ENCODE assay signal across 9 mouse cellular contexts in genomic region chr7:141277701-141278678, GRCm38 (mm10). TPM values are rescaled to one million over a fixed set of nuclear protein-coding genes. Genes with fewer than 3 reads are reported as not detected.
DNase-seq lines count a peak whose midpoint lies in the region; ATAC-seq and TF ChIP-seq lines count a peak whose summit lies in the region.
"Had no signal": no experiment of that assay in that cellular context is flagged by ENCODE, and none has a peak within 500 bp of the region (broad histone marks: within the 10 kb centered on the region; RNA-seq: fewer than 3 reads in every experiment).

No protein-coding gene starts in this region.

- no peaks in the 10 kb centered on the region for H3K36me3 ChIP-seq in heart, embryonic 13.5 days
- H3K36me3 ChIP-seq in heart, adult 2 months (ENCODE audit: control insufficient read depth, insufficient read depth, low read length) = no peaks in the 10 kb centered on the region
- no peaks in the 10 kb centered on the region for H3K36me3 ChIP-seq in hindbrain, embryonic 15.5 days
- no peaks in the 10 kb centered on the region for H3K36me3 ChIP-seq in midbrain, embryonic 13.5 days
- H3K36me3 ChIP-seq in thymus, adult 2 months (ENCODE audit: control insufficient read depth, insufficient read depth, low read length) = no peaks in the 10 kb centered on the region

- intact Hi-C loops in heart, adult 2 months (cut with DNase I) = no loop called here
- intact Hi-C loops in left cerebral cortex, postnatal 10 days (cut with DNase I) = no loop called here

- no peaks in the 10 kb centered on the region for H3K9me3 ChIP-seq in heart, embryonic 13.5 days
- no peaks in the 10 kb centered on the region for H3K9me3 ChIP-seq in hindbrain, embryonic 15.5 days
- H3K9me3 ChIP-seq in midbrain, embryonic 13.5 days = no peaks in the 10 kb centered on the region

- TF ChIP-seq CTCF in heart, adult 2 months (IDR thresholded peaks at IDR 0.05) = no peak
- no peak for TF ChIP-seq CTCF in thymus, adult 2 months (IDR thresholded peaks at IDR 0.05; ENCODE audit: borderline replicate concordance, control insufficient read depth, extremely low read depth, insufficient read depth, low read length, poor library complexity)

- H3K4me1 ChIP-seq in heart, embryonic 13.5 days = peaks cover 12% of the 10 kb centered on the region
- H3K4me1 ChIP-seq in heart, adult 2 months (ENCODE audit: control insufficient read depth, insufficient read depth, low read length) = no peaks in the 10 kb centered on the region
- peaks cover 10% of the 10 kb centered on the region for H3K4me1 ChIP-seq in hindbrain, embryonic 15.5 days (replicated peaks)
- peaks cover 12% of the 10 kb centered on the region for H3K4me1 ChIP-seq in midbrain, embryonic 13.5 days (replicated peaks)
- H3K4me1 ChIP-seq in thymus, adult 2 months (replicated peaks; ENCODE audit: control insufficient read depth, insufficient read depth, low read length) = peaks cover 6% of the 10 kb centered on the region; the same call in 1 of the 2 replicates

- ATAC-seq in heart, embryonic 13.5 days (ENCODE audit: extremely low read depth, insufficient number of reproducible peaks, low FRiP score, low TSS enrichment) = no peak
- 0 out of 2 replicates have a peak, but pooled peaks have one; percentile 14 for ATAC-seq in hindbrain, embryonic 15.5 days (ENCODE audit: low FRiP score, low read depth)
- ATAC-seq in midbrain, embryonic 13.5 days = no peak
- ATAC-seq: CD4-positive, CD25-positive, alpha-beta regulatory T cell, adult 4 months had no signal

- no peak overlapping the region for H3K27ac ChIP-seq in heart, embryonic 13.5 days (replicated peaks)
- no peak overlapping the region for H3K27ac ChIP-seq in heart, adult 2 months
- H3K27ac ChIP-seq in hindbrain, embryonic 15.5 days (replicated peaks) = no peak overlapping the region
- H3K27ac ChIP-seq in midbrain, embryonic 13.5 days = no peak overlapping the region
- no peak overlapping the region for H3K27ac ChIP-seq in thymus, adult 2 months (ENCODE audit: control insufficient read depth, insufficient read depth, low read length)

- H3K79me2 ChIP-seq in heart, adult 2 months (replicated peaks; ENCODE audit: control insufficient read depth, insufficient read depth, low read length) = no peaks in the 10 kb centered on the region

- 0 out of 2 replicates have a peak overlapping the region, but pooled peaks have one; percentile 73 for H3K9ac ChIP-seq in heart, embryonic 13.5 days
- H3K9ac ChIP-seq in heart, adult 2 months (ENCODE audit: low read depth, low read length) = no peak overlapping the region
- no peak overlapping the region for H3K9ac ChIP-seq in hindbrain, embryonic 15.5 days
- no peak overlapping the region for H3K9ac ChIP-seq in midbrain, embryonic 13.5 days (replicated peaks)

- H3K4me2 ChIP-seq in heart, embryonic 13.5 days = peak overlapping the region; percentile 84
- H3K4me2 ChIP-seq in hindbrain, embryonic 15.5 days = peak overlapping the region; percentile 100
- H3K4me2 ChIP-seq in midbrain, embryonic 13.5 days (replicated peaks) = peak overlapping the region; percentile 88; the same call in 1 of the 2 replicates

- no peak for DNase-seq in heart, adult 2 months
- peak; percentile 34 for DNase-seq in MN1 (ENCODE audit: low spot score)
- no peak for DNase-seq in left cerebral cortex, postnatal 10 days (ENCODE audit: extremely low spot score in 1 of 2, low spot score in 2 of 2)
- no peak for DNase-seq in thymus, adult 2 months
- DNase-seq in lung, adult 18-20 months = no peak

- no peak for TF ChIP-seq EP300 in heart, adult 2 months (IDR thresholded peaks at IDR 0.05; ENCODE audit: insufficient read depth, low read depth, low read length)

- WGBS in heart, embryonic 13.5 days = 66% methylated on average over 11 of the region's 11 CpGs
- 81% methylated on average over 11 of the region's 11 CpGs for WGBS in heart, adult 2 months
- WGBS in hindbrain, embryonic 15.5 days = 86% methylated on average over 11 of the region's 11 CpGs
- 83% methylated on average over 11 of the region's 11 CpGs for WGBS in midbrain, embryonic 13.5 days
- 93% methylated on average over 11 of the region's 11 CpGs for WGBS in thymus, adult 2 months

- H3K4me3 ChIP-seq in heart, embryonic 13.5 days = no peak overlapping the region
- no peak overlapping the region for H3K4me3 ChIP-seq in heart, adult 2 months
- peak overlapping the region; percentile 55; the same call in 1 of the 2 replicates for H3K4me3 ChIP-seq in hindbrain, embryonic 15.5 days
- H3K4me3 ChIP-seq in midbrain, embryonic 13.5 days (replicated peaks) = no peak overlapping the region; the same call in 1 of the 2 replicates
- H3K4me3 ChIP-seq in thymus, adult 2 months (ENCODE audit: control insufficient read depth, insufficient read depth, low read length) = no peak overlapping the region

- TF ChIP-seq POLR2A in heart, adult 2 months (IDR thresholded peaks at IDR 0.05; ENCODE audit: insufficient read depth, low read depth, low read length) = no peak
- no peak for TF ChIP-seq POLR2A in thymus, adult 2 months (IDR thresholded peaks at IDR 0.05; ENCODE audit: control insufficient read depth, extremely low read depth, insufficient read depth, low read length, poor library complexity)

- H3K27me3 ChIP-seq in heart, embryonic 13.5 days (replicated peaks) = peaks cover 35% of the 10 kb centered on the region
- peaks cover 1% of the 10 kb centered on the region; the same call in 1 of the 2 replicates for H3K27me3 ChIP-seq in heart, adult 2 months (ENCODE audit: control insufficient read depth, insufficient read depth, low read length)
- no peaks in the 10 kb centered on the region for H3K27me3 ChIP-seq in hindbrain, embryonic 15.5 days
- peaks cover 19% of the 10 kb centered on the region; the same call in 1 of the 2 replicates for H3K27me3 ChIP-seq in midbrain, embryonic 13.5 days
- peaks cover 4% of the 10 kb centered on the region; the same call in 1 of the 2 replicates for H3K27me3 ChIP-seq in thymus, adult 2 months (ENCODE audit: control insufficient read depth, insufficient read depth, low read length)

RNA-seq across cellular contexts. Expression of gene Sct, which starts 0.9 kb away (rescaled TPM):
- polyA plus RNA-seq in heart, embryonic 13.5 days (2015; fragmentation: Nextera tagmentation; extraction: Ambion mirVana) = 0.88 and 1.5 TPM in 2 replicates
- total RNA-seq in heart, adult 2 months (2021) = not detected
- polyA plus RNA-seq in heart, adult 2 months (2012; rRNA removed) = not detected in 2 replicates
- polyA plus RNA-seq in hindbrain, embryonic 15.5 days (2015; fragmentation: Nextera tagmentation; extraction: Ambion mirVana) = 2.8 and 4.1 TPM in 2 replicates
- polyA plus RNA-seq in midbrain, embryonic 13.5 days (2015; fragmentation: Nextera tagmentation; extraction: Ambion mirVana) = 1.0 TPM in 2 replicates
- total RNA-seq in left cerebral cortex, postnatal 10 days (2021) = not detected
- polyA plus RNA-seq in thymus, adult 2 months (2012; rRNA removed) = 10.3 and 10.6 TPM in 2 replicates
- polyA plus RNA-seq: CD4-positive, CD25-positive, alpha-beta regulatory T cell, adult 4 months had no signal

RNA-seq across cellular contexts. Expression of gene Cdhr5, which starts 1.4 kb away (rescaled TPM):
- not detected in 2 replicates for polyA plus RNA-seq in heart, embryonic 13.5 days (2015; fragmentation: Nextera tagmentation; extraction: Ambion mirVana)
- total RNA-seq in heart, adult 2 months (2021) = not detected
- polyA plus RNA-seq in heart, adult 2 months (2012; rRNA removed) = 0.26 TPM in 1 of 2 replicates, not detected in the other
- polyA plus RNA-seq in hindbrain, embryonic 15.5 days (2015; fragmentation: Nextera tagmentation; extraction: Ambion mirVana) = not detected in 2 replicates
- polyA plus RNA-seq in midbrain, embryonic 13.5 days (2015; fragmentation: Nextera tagmentation; extraction: Ambion mirVana) = not detected in 2 replicates
- total RNA-seq in left cerebral cortex, postnatal 10 days (2021) = not detected
- polyA plus RNA-seq in thymus, adult 2 months (2012; rRNA removed) = 2.2 and 2.7 TPM in 2 replicates
- polyA plus RNA-seq: CD4-positive, CD25-positive, alpha-beta regulatory T cell, adult 4 months had no signal

RNA-seq across cellular contexts. Expression of gene Irf7, which starts 11.7 kb away (rescaled TPM):
- polyA plus RNA-seq in heart, embryonic 13.5 days (2015; fragmentation: Nextera tagmentation; extraction: Ambion mirVana) = 3.4 and 4.2 TPM in 2 replicates
- 1 to 10 TPM; 3.3 to 3.4 TPM for total RNA-seq in heart, adult 2 months (2021)
- 24.6 and 25.2 TPM in 2 replicates for polyA plus RNA-seq in heart, adult 2 months (2012; rRNA removed)
- 1.5 and 6.1 TPM in 2 replicates for polyA plus RNA-seq in hindbrain, embryonic 15.5 days (2015; fragmentation: Nextera tagmentation; extraction: Ambion mirVana)
- 0.98 and 1.4 TPM in 2 replicates for polyA plus RNA-seq in midbrain, embryonic 13.5 days (2015; fragmentation: Nextera tagmentation; extraction: Ambion mirVana)
- under 1 TPM; 0.22 to 0.58 TPM for total RNA-seq in left cerebral cortex, postnatal 10 days (2021)
- polyA plus RNA-seq in thymus, adult 2 months (2012; rRNA removed) = 219 and 278 TPM in 2 replicates

RNA-seq across cellular contexts. Expression of gene Drd4, which starts 13.8 kb away (rescaled TPM):
- polyA plus RNA-seq in heart, embryonic 13.5 days (2015; fragmentation: Nextera tagmentation; extraction: Ambion mirVana) = 0.05 TPM in 1 of 2 replicates, not detected in the other
- not detected for total RNA-seq in heart, adult 2 months (2021)
- 0.04 TPM in 1 of 2 replicates, not detected in the other for polyA plus RNA-seq in heart, adult 2 months (2012; rRNA removed)
- 0.64 and 0.90 TPM in 2 replicates for polyA plus RNA-seq in hindbrain, embryonic 15.5 days (2015; fragmentation: Nextera tagmentation; extraction: Ambion mirVana)
- 0.43 and 0.68 TPM in 2 replicates for polyA plus RNA-seq in midbrain, embryonic 13.5 days (2015; fragmentation: Nextera tagmentation; extraction: Ambion mirVana)
- total RNA-seq in left cerebral cortex, postnatal 10 days (2021) = under 1 TPM; 0.15 to 0.36 TPM
- polyA plus RNA-seq in thymus, adult 2 months (2012; rRNA removed) = 0.18 and 0.47 TPM in 2 replicates
- polyA plus RNA-seq: CD4-positive, CD25-positive, alpha-beta regulatory T cell, adult 4 months had no signal

RNA-seq across cellular contexts. Expression of gene Phrf1, which starts 49.4 kb away (rescaled TPM):
- 43.5 and 46.2 TPM in 2 replicates for polyA plus RNA-seq in heart, embryonic 13.5 days (2015; fragmentation: Nextera tagmentation; extraction: Ambion mirVana)
- total RNA-seq in heart, adult 2 months (2021) = 10 to 100 TPM; 26.8 to 32.1 TPM
- polyA plus RNA-seq in heart, adult 2 months (2012; rRNA removed) = 8.9 and 10.2 TPM in 2 replicates
- 66.1 and 71.7 TPM in 2 replicates for polyA plus RNA-seq in hindbrain, embryonic 15.5 days (2015; fragmentation: Nextera tagmentation; extraction: Ambion mirVana)
- 86.9 and 95.0 TPM in 2 replicates for polyA plus RNA-seq in midbrain, embryonic 13.5 days (2015; fragmentation: Nextera tagmentation; extraction: Ambion mirVana)
- 10 to 100 TPM; 63.6 to 69.6 TPM for total RNA-seq in left cerebral cortex, postnatal 10 days (2021)
- 64.1 and 80.2 TPM in 2 replicates for polyA plus RNA-seq in thymus, adult 2 months (2012; rRNA removed)
